Mouse (Mus musculus) lung, embryonic 15.5 days (tissue): ENCODE results near the gene Card11. TPM values are rescaled to one million over a fixed set of nuclear protein-coding genes. Genes with fewer than 3 reads are reported as not detected.

Source experiments
- ATAC-seq: fragments of 200-750 bp; cut with Nextera tagmentation; 2 replicates; pipeline ENCODE4 v1.8.0; 2017; ENCODE audit warnings: moderate number of reproducible peaks, borderline replicate concordance; ENCODE audit not compliant: low FRiP score, low TSS enrichment; ENCODE audit errors: extremely low read depth
- H3K27ac ChIP-seq: fragments of 300-500 bp; sonication (generic); 2 replicates; pipeline ENCODE4 v1.5.1; 2015; ENCODE audit warnings: moderate library complexity, mild to moderate bottlenecking, inconsistent platforms
- H3K27me3 ChIP-seq: fragments of 300-500 bp; sonication (generic); 2 replicates; pipeline ENCODE4 v1.6.1; 2015; ENCODE audit warnings: inconsistent platforms
- H3K36me3 ChIP-seq: fragments of 300-500 bp; sonication (generic); 2 replicates; pipeline ENCODE4 v1.6.1; 2015; ENCODE audit warnings: inconsistent platforms
- H3K4me1 ChIP-seq: fragments of 300-500 bp; sonication (generic); 2 replicates; pipeline ENCODE4 v1.6.1; 2015; ENCODE audit warnings: inconsistent platforms
- H3K4me2 ChIP-seq: fragments of 300-500 bp; sonication (generic); 2 replicates; pipeline ENCODE4 v1.6.1; 2015; ENCODE audit warnings: inconsistent platforms, mild to moderate bottlenecking, moderate library complexity
- H3K4me3 ChIP-seq: fragments of 300-500 bp; sonication (generic); 2 replicates; pipeline ENCODE4 v1.5.1; 2015; ENCODE audit warnings: mild to moderate bottlenecking, inconsistent platforms
- H3K9ac ChIP-seq: fragments of 300-500 bp; sonication (generic); 2 replicates; pipeline ENCODE4 v1.6.1; 2015; ENCODE audit warnings: inconsistent platforms
- H3K9me3 ChIP-seq: fragments of 300-500 bp; sonication (generic); 2 replicates; pipeline ENCODE4 v1.6.1; 2016; ENCODE audit warnings: inconsistent platforms
- WGBS: fragments of 180-500 bp; shearing (Covaris S2); methylation state at CpG from one replicate; pipeline ENCODE4 v1.1.7; 2015; 5-methylcytosine and 5-hydroxymethylcytosine counted together
- polyA plus RNA-seq: library from polyadenylated mRNA; unstranded; fragments of >200 nt; fragmentation: Nextera tagmentation; extraction: Ambion mirVana; gene quantifications from 2 replicates; pipeline ENCODE4 v1.2.1, GENCODE M21; 2015

Card11 gene
- polyA plus RNA-seq, 1 experiment from 2014 or later, result 0.57 TPM

GRCm38 (mm10) chr5:140890050-140890449 is 110.3 kb downstream of the Card11 start:
- no peaks in the 10 kb centered on the region for H3K36me3 ChIP-seq
- H3K4me2 ChIP-seq, result peak overlapping the region; percentile 15; the same call in 1 of the 2 replicates
- peak; percentile 84 for ATAC-seq
- H3K9me3 ChIP-seq, result no peaks in the 10 kb centered on the region
- H3K4me1 ChIP-seq, result peaks cover 29% of the 10 kb centered on the region
- WGBS, result 30% methylated on average over 14 of the region's 14 CpGs
- no peak overlapping the region for H3K9ac ChIP-seq
- H3K4me3 ChIP-seq, result no peak overlapping the region
- peak overlapping the region; percentile 35; the same call in 1 of the 2 replicates for H3K27ac ChIP-seq
- H3K27me3 ChIP-seq, result no peaks in the 10 kb centered on the region

GRCm38 (mm10) chr5:140889539-140889938 is 110.8 kb downstream of the Card11 start:
- 0 out of 2 replicates have a peak, but pooled peaks have one; percentile 41 for ATAC-seq
- H3K9ac ChIP-seq, result no peak overlapping the region
- H3K4me3 ChIP-seq, result no peak overlapping the region
- peaks cover 33% of the 10 kb centered on the region for H3K4me1 ChIP-seq
- no peaks in the 10 kb centered on the region for H3K27me3 ChIP-seq
- 33% methylated on average over 8 of the region's 8 CpGs for WGBS
- H3K36me3 ChIP-seq, result no peaks in the 10 kb centered on the region
- H3K4me2 ChIP-seq, result peak overlapping the region; percentile 15; the same call in 1 of the 2 replicates
- H3K27ac ChIP-seq, result peak overlapping the region; percentile 67
- no peaks in the 10 kb centered on the region for H3K9me3 ChIP-seq

- no peak overlapping the region for H3K4me2 ChIP-seq
- H3K36me3 ChIP-seq, result no peaks in the 10 kb centered on the region
- no peak for ATAC-seq
- no peak overlapping the region for H3K4me3 ChIP-seq
- no peaks in the 10 kb centered on the region for H3K27me3 ChIP-seq
- peaks cover 33% of the 10 kb centered on the region for H3K4me1 ChIP-seq
- no peak overlapping the region for H3K27ac ChIP-seq
- H3K9me3 ChIP-seq, result no peaks in the 10 kb centered on the region
- 32% methylated on average over 8 of the region's 8 CpGs for WGBS
- H3K9ac ChIP-seq, result no peak overlapping the region
These were observed 112.5 kb downstream of the Card11 start for GRCm38 (mm10) chr5:140887871-140888270.

- peak; percentile 71; the same call in 1 of the 2 replicates for ATAC-seq
- WGBS, result 36% methylated on average over 13 of the region's 13 CpGs
- Histone ChIP-seq H3K4me1 (peaks cover 23% of the 10 kb centered on the region), H3K36me3 (no peaks in the 10 kb centered on the region), H3K27me3 (no peaks in the 10 kb centered on the region), H3K27ac (no peak overlapping the region), H3K4me3 (no peak overlapping the region), H3K9ac (no peak overlapping the region), H3K4me2 (no peak overlapping the region), H3K9me3 (no peaks in the 10 kb centered on the region)
These were observed 115.4 kb downstream of the Card11 start for GRCm38 (mm10) chr5:140884966-140885365.

GRCm38 (mm10) chr5:140882391-140882790 is 118.0 kb downstream of the Card11 start:
- no peak for ATAC-seq
- Histone ChIP-seq H3K27me3 (no peaks in the 10 kb centered on the region), H3K36me3 (no peaks in the 10 kb centered on the region), H3K4me3 (no peak overlapping the region), H3K4me2 (no peak overlapping the region), H3K9ac (no peak overlapping the region), H3K27ac (no peak overlapping the region), H3K9me3 (no peaks in the 10 kb centered on the region), H3K4me1 (peaks cover 7% of the 10 kb centered on the region; the same call in 1 of the 2 replicates)
- WGBS, result 70% methylated on average over 4 of the region's 4 CpGs

- no peaks in the 10 kb centered on the region for H3K9me3 ChIP-seq
- H3K36me3 ChIP-seq, result no peaks in the 10 kb centered on the region
- peaks cover 5% of the 10 kb centered on the region; the same call in 1 of the 2 replicates for H3K4me1 ChIP-seq
- 38% methylated on average over 10 of the region's 10 CpGs for WGBS
- H3K4me3 ChIP-seq, result no peak overlapping the region
- no peaks in the 10 kb centered on the region for H3K27me3 ChIP-seq
- no peak overlapping the region for H3K9ac ChIP-seq
- H3K4me2 ChIP-seq, result no peak overlapping the region
- no peak overlapping the region for H3K27ac ChIP-seq
- no peak for ATAC-seq
These were observed 120.2 kb downstream of the Card11 start for GRCm38 (mm10) chr5:140880151-140880550.

GRCm38 (mm10) chr5:140878644-140879043 is 121.7 kb downstream of the Card11 start:
- no peak overlapping the region for H3K27ac ChIP-seq
- H3K4me3 ChIP-seq, result no peak overlapping the region
- no peak overlapping the region for H3K9ac ChIP-seq
- H3K4me2 ChIP-seq, result no peak overlapping the region
- H3K27me3 ChIP-seq, result no peaks in the 10 kb centered on the region
- no peaks in the 10 kb centered on the region for H3K9me3 ChIP-seq
- H3K36me3 ChIP-seq, result no peaks in the 10 kb centered on the region
- WGBS, result 67% methylated on average over 6 of the region's 6 CpGs
- peaks cover 3% of the 10 kb centered on the region; the same call in 1 of the 2 replicates for H3K4me1 ChIP-seq
- no peak for ATAC-seq

- peak overlapping the region; percentile 45 for H3K4me2 ChIP-seq
These were observed 126.6 kb downstream of the Card11 start for GRCm38 (mm10) chr5:140873736-140874307.

GRCm38 (mm10) chr5:140873039-140873551 is 127.3 kb downstream of the Card11 start:
- Histone ChIP-seq H3K4me1 (peaks cover 28% of the 10 kb centered on the region), H3K27me3 (no peaks in the 10 kb centered on the region), H3K36me3 (no peaks in the 10 kb centered on the region), H3K4me2 (peak overlapping the region; percentile 45), H3K9ac (peak overlapping the region; percentile 3; the same call in 1 of the 2 replicates), H3K4me3 (no peak overlapping the region), H3K27ac (peak overlapping the region; percentile 43), H3K9me3 (no peaks in the 10 kb centered on the region)
- 8% methylated on average over 18 of the region's 18 CpGs for WGBS
- peak; percentile 40; the same call in 1 of the 2 replicates for ATAC-seq

More at GRCm38 (mm10) chr5:140873736-140874307, 126.6 kb downstream of the Card11 start:
- Histone ChIP-seq H3K27ac (peak overlapping the region; percentile 43; the same call in 1 of the 2 replicates), H3K36me3 (no peaks in the 10 kb centered on the region), H3K9me3 (no peaks in the 10 kb centered on the region), H3K4me1 (peaks cover 28% of the 10 kb centered on the region), H3K9ac (no peak overlapping the region), H3K27me3 (no peaks in the 10 kb centered on the region), H3K4me3 (no peak overlapping the region)
- 48% methylated on average over 6 of the region's 6 CpGs for WGBS
- no peak for ATAC-seq

- peak; percentile 58; the same call in 1 of the 2 replicates for ATAC-seq
- 6% methylated on average over 11 of the region's 11 CpGs for WGBS
These were observed 127.8 kb downstream of the Card11 start for GRCm38 (mm10) chr5:140872532-140873038.

GRCm38 (mm10) chr5:140871241-140871640 is 129.1 kb downstream of the Card11 start:
- no peak for ATAC-seq
- H3K36me3 ChIP-seq, result no peaks in the 10 kb centered on the region
- no peak overlapping the region for H3K4me3 ChIP-seq
- H3K4me1 ChIP-seq, result peaks cover 28% of the 10 kb centered on the region
- 40% methylated on average over 6 of the region's 6 CpGs for WGBS
- H3K9me3 ChIP-seq, result no peaks in the 10 kb centered on the region
- H3K27me3 ChIP-seq, result no peaks in the 10 kb centered on the region
- no peak overlapping the region for H3K9ac ChIP-seq
- H3K4me2 ChIP-seq, result no peak overlapping the region
- H3K27ac ChIP-seq, result no peak overlapping the region

More at GRCm38 (mm10) chr5:140872532-140873038, 127.8 kb downstream of the Card11 start:
- Histone ChIP-seq H3K27me3 (no peaks in the 10 kb centered on the region), H3K4me2 (peak overlapping the region; percentile 45), H3K27ac (peak overlapping the region; percentile 43; the same call in 1 of the 2 replicates), H3K9ac (no peak overlapping the region), H3K4me3 (no peak overlapping the region), H3K4me1 (peaks cover 28% of the 10 kb centered on the region), H3K9me3 (no peaks in the 10 kb centered on the region), H3K36me3 (no peaks in the 10 kb centered on the region)

GRCm38 (mm10) chr5:140869034-140869433 is 131.3 kb downstream of the Card11 start:
- Histone ChIP-seq H3K4me3 (no peak overlapping the region), H3K27ac (no peak overlapping the region), H3K9me3 (no peaks in the 10 kb centered on the region), H3K4me2 (no peak overlapping the region), H3K9ac (no peak overlapping the region), H3K4me1 (peaks cover 28% of the 10 kb centered on the region), H3K27me3 (no peaks in the 10 kb centered on the region), H3K36me3 (no peaks in the 10 kb centered on the region)
- WGBS, result 74% methylated on average over 2 of the region's 2 CpGs
- ATAC-seq, result no peak
